ENCODE assay signal across 8 mouse cellular contexts in genomic region chr10:12826760-12827281, GRCm38 (mm10). TPM values are rescaled to one million over a fixed set of nuclear protein-coding genes. Genes with fewer than 3 reads are reported as not detected.
DNase-seq lines count a peak whose midpoint lies in the region; ATAC-seq and TF ChIP-seq lines count a peak whose summit lies in the region.

No protein-coding gene starts in this region.

- no peak for DNase-seq in heart, embryonic 10.5 days (ENCODE audit: low spot score)
- DNase-seq in heart, postnatal 36 days, result no peak
- peak; percentile 67 for DNase-seq in adipocyte (ENCODE audit: low spot score)
- peak; percentile 87 for DNase-seq in embryonic facial prominence, embryonic 14.5 days (ENCODE audit: low spot score)
- peak; percentile 47 for DNase-seq in limb, embryonic 14.5 days (ENCODE audit: low spot score)
- no peak for DNase-seq in thymus, adult 18-20 months
- no peak for DNase-seq in midbrain, embryonic 14.5 days

- H3K4me2 ChIP-seq in embryonic facial prominence, embryonic 14.5 days (ENCODE audit: low read depth, low read length), result peak overlapping the region; percentile 1; the same call in 1 of the 2 replicates
- no peak overlapping the region for H3K4me2 ChIP-seq in limb, embryonic 14.5 days (replicated peaks; ENCODE audit: low read depth, low read length, severe bottlenecking)
- H3K4me2 ChIP-seq in stomach, embryonic 16.5 days (ENCODE audit: low read depth, low read length), result peak overlapping the region; percentile 35
- H3K4me2 ChIP-seq in midbrain, embryonic 14.5 days (ENCODE audit: low read length), result no peak overlapping the region

- H3K27ac ChIP-seq in heart, embryonic 10.5 days, result 0 out of 2 replicates have a peak overlapping the region, but pooled peaks have one; percentile 17
- H3K27ac ChIP-seq in embryonic facial prominence, embryonic 14.5 days (replicated peaks; ENCODE audit: low read depth, low read length), result peak overlapping the region; percentile 28; the same call in 1 of the 2 replicates
- no peak overlapping the region for H3K27ac ChIP-seq in limb, embryonic 14.5 days (replicated peaks; ENCODE audit: low read depth, low read length)
- H3K27ac ChIP-seq in stomach, embryonic 16.5 days (ENCODE audit: low read length), result peak overlapping the region; percentile 74
- H3K27ac ChIP-seq in midbrain, embryonic 14.5 days (replicated peaks; ENCODE audit: low read depth, low read length), result no peak overlapping the region

- no peaks in the 10 kb centered on the region for H3K27me3 ChIP-seq in heart, embryonic 10.5 days (ENCODE audit: insufficient read depth, poor library complexity, severe bottlenecking)
- H3K27me3 ChIP-seq in embryonic facial prominence, embryonic 14.5 days (replicated peaks; ENCODE audit: control insufficient read depth, insufficient read depth, low read length), result no peaks in the 10 kb centered on the region
- no peaks in the 10 kb centered on the region for H3K27me3 ChIP-seq in limb, embryonic 14.5 days (ENCODE audit: control insufficient read depth, insufficient read depth, low read length)
- H3K27me3 ChIP-seq in stomach, embryonic 16.5 days (ENCODE audit: control insufficient read depth, insufficient read depth, low read length), result no peaks in the 10 kb centered on the region
- H3K27me3 ChIP-seq in midbrain, embryonic 14.5 days (ENCODE audit: control insufficient read depth, insufficient read depth, low read length), result no peaks in the 10 kb centered on the region

- no peak overlapping the region for H3K9ac ChIP-seq in embryonic facial prominence, embryonic 14.5 days (ENCODE audit: low read depth, low read length)
- no peak overlapping the region for H3K9ac ChIP-seq in limb, embryonic 14.5 days (ENCODE audit: low read depth, low read length, severe bottlenecking)
- H3K9ac ChIP-seq in stomach, embryonic 16.5 days (ENCODE audit: low read length), result 0 out of 2 replicates have a peak overlapping the region, but pooled peaks have one; percentile 33
- H3K9ac ChIP-seq in midbrain, embryonic 14.5 days (replicated peaks; ENCODE audit: low read length), result no peak overlapping the region

- intact Hi-C loops in heart, postnatal 36 days (cut with DNase I), result loop anchor here (5.0 kb wide), 1 partner anchor 40 kb away; the partner anchor contains the start of gene Utrn

- no peaks in the 10 kb centered on the region for H3K36me3 ChIP-seq in heart, embryonic 10.5 days
- no peaks in the 10 kb centered on the region for H3K36me3 ChIP-seq in embryonic facial prominence, embryonic 14.5 days (ENCODE audit: control insufficient read depth, insufficient read depth, low read length)
- H3K36me3 ChIP-seq in limb, embryonic 14.5 days (ENCODE audit: control insufficient read depth, insufficient read depth, low read length), result no peaks in the 10 kb centered on the region
- H3K36me3 ChIP-seq in stomach, embryonic 16.5 days (ENCODE audit: control insufficient read depth, insufficient read depth, low read length), result no peaks in the 10 kb centered on the region
- H3K36me3 ChIP-seq in midbrain, embryonic 14.5 days (ENCODE audit: control insufficient read depth, insufficient read depth, low read length), result no peaks in the 10 kb centered on the region

- no peak overlapping the region for H3K4me3 ChIP-seq in heart, embryonic 10.5 days
- no peak overlapping the region for H3K4me3 ChIP-seq in embryonic facial prominence, embryonic 14.5 days (ENCODE audit: low read depth, low read length)
- no peak overlapping the region for H3K4me3 ChIP-seq in limb, embryonic 14.5 days (replicated peaks; ENCODE audit: low read length)
- H3K4me3 ChIP-seq in stomach, embryonic 16.5 days (replicated peaks; ENCODE audit: low read length), result no peak overlapping the region; the same call in 1 of the 2 replicates
- no peak overlapping the region for H3K4me3 ChIP-seq in midbrain, embryonic 14.5 days (replicated peaks; ENCODE audit: low read depth, low read length)

- H3K4me1 ChIP-seq in heart, embryonic 10.5 days, result peaks cover 45% of the 10 kb centered on the region
- H3K4me1 ChIP-seq in embryonic facial prominence, embryonic 14.5 days (ENCODE audit: control insufficient read depth, insufficient read depth, low read length), result peaks cover 10% of the 10 kb centered on the region
- peaks cover 23% of the 10 kb centered on the region for H3K4me1 ChIP-seq in limb, embryonic 14.5 days (ENCODE audit: control insufficient read depth, insufficient read depth, low read length)
- H3K4me1 ChIP-seq in stomach, embryonic 16.5 days (ENCODE audit: control insufficient read depth, insufficient read depth, low read length), result peaks cover 30% of the 10 kb centered on the region
- H3K4me1 ChIP-seq in midbrain, embryonic 14.5 days (ENCODE audit: control insufficient read depth, insufficient read depth, low read length), result no peaks in the 10 kb centered on the region

- no peak for TF ChIP-seq POLR2A in limb, embryonic 14.5 days (IDR thresholded peaks at IDR 0.05; ENCODE audit: borderline replicate concordance, extremely low read depth, insufficient read depth, insufficient read length)

- peak; percentile 85 for ATAC-seq in embryonic facial prominence, embryonic 14.5 days (ENCODE audit: low read depth)
- peak; percentile 14; the same call in 1 of the 2 replicates for ATAC-seq in limb, embryonic 14.5 days (ENCODE audit: low FRiP score, low read depth)
- ATAC-seq in stomach, embryonic 16.5 days (ENCODE audit: insufficient read depth, low FRiP score), result peak; percentile 93
- no peak for ATAC-seq in midbrain, embryonic 14.5 days (ENCODE audit: low FRiP score, low TSS enrichment)

- no peaks in the 10 kb centered on the region for H3K9me3 ChIP-seq in heart, embryonic 10.5 days
- no peaks in the 10 kb centered on the region for H3K9me3 ChIP-seq in embryonic facial prominence, embryonic 14.5 days (ENCODE audit: control insufficient read depth, low read length)
- H3K9me3 ChIP-seq in limb, embryonic 14.5 days (ENCODE audit: control insufficient read depth, low read length), result no peaks in the 10 kb centered on the region
- H3K9me3 ChIP-seq in stomach, embryonic 16.5 days (replicated peaks; ENCODE audit: control insufficient read depth, low read length), result no peaks in the 10 kb centered on the region
- no peaks in the 10 kb centered on the region for H3K9me3 ChIP-seq in midbrain, embryonic 14.5 days (ENCODE audit: control insufficient read depth, low read length)

- WGBS in heart, embryonic 10.5 days, result 35% methylated on average over 6 of the region's 6 CpGs
- WGBS in embryonic facial prominence, embryonic 14.5 days, result 56% methylated on average over 5 of the region's 6 CpGs
- WGBS in limb, embryonic 14.5 days, result 65% methylated on average over 5 of the region's 6 CpGs
- WGBS in stomach, embryonic 16.5 days, result 36% methylated on average over 6 of the region's 6 CpGs
- WGBS in midbrain, embryonic 14.5 days, result 83% methylated on average over 6 of the region's 6 CpGs

RNA-seq across cellular contexts. Expression of gene Utrn, which starts 42.3 kb away (rescaled TPM):
- 65.2 and 68.5 TPM in 2 replicates for polyA plus RNA-seq in heart, embryonic 10.5 days (2016; fragmentation: Nextera tagmentation; extraction: Ambion mirVana)
- total RNA-seq in heart, postnatal 36 days (2021), result 10 to 100 TPM; 65.5 to 73.0 TPM
- polyA plus RNA-seq in embryonic facial prominence, embryonic 14.5 days (2014; fragmentation: Nextera tagmentation; extraction: Ambion mirVana), result 69.2 and 73.3 TPM in 2 replicates
- 34.1 and 36.9 TPM in 2 replicates for polyA plus RNA-seq in limb, embryonic 14.5 days (2012; rRNA removed)
- 76.0 and 82.2 TPM in 2 replicates for polyA plus RNA-seq in limb, embryonic 14.5 days (2014; fragmentation: Nextera tagmentation; extraction: Ambion mirVana)
- 68.4 and 72.0 TPM in 2 replicates for polyA plus RNA-seq in stomach, embryonic 16.5 days (2015; fragmentation: Nextera tagmentation; extraction: Ambion mirVana)
- polyA plus RNA-seq in midbrain, embryonic 14.5 days (2014; fragmentation: Nextera tagmentation; extraction: Ambion mirVana), result 10.6 and 19.1 TPM in 2 replicates

Comparison
In these comparisons a context has a peak if more than half of its experiments do, and no peak if none do; other contexts are left out.
1. DNase-seq: peak in adipocyte (single experiment), embryonic facial prominence, embryonic 14.5 days (single experiment) and limb, embryonic 14.5 days (single experiment); none in heart, embryonic 10.5 days (single experiment), heart, postnatal 36 days (0 of 2), thymus, adult 18-20 months (0 of 2) and midbrain, embryonic 14.5 days (single experiment).
2. H3K27ac ChIP-seq: peak in heart, embryonic 10.5 days (single experiment), embryonic facial prominence, embryonic 14.5 days (single experiment) and stomach, embryonic 16.5 days (single experiment); none in limb, embryonic 14.5 days (single experiment) and midbrain, embryonic 14.5 days (single experiment).
3. H3K4me2 ChIP-seq: peak in embryonic facial prominence, embryonic 14.5 days (single experiment) and stomach, embryonic 16.5 days (single experiment); none in limb, embryonic 14.5 days (single experiment) and midbrain, embryonic 14.5 days (single experiment).